Mouse (Mus musculus) embryo, embryonic 10.5 days (tissue): Measurements from ENCODE around the gene Mvb12a.
A peak's percentile ranks its signal among the peaks of the same experiment; 100 is the strongest.

Experiments used
- DNase-seq: peaks from one replicate; pipeline ENCODE4 v3.0.0-alpha.2; 2015; ENCODE audit warnings: low spot score

Mvb12a gene

DNA sequence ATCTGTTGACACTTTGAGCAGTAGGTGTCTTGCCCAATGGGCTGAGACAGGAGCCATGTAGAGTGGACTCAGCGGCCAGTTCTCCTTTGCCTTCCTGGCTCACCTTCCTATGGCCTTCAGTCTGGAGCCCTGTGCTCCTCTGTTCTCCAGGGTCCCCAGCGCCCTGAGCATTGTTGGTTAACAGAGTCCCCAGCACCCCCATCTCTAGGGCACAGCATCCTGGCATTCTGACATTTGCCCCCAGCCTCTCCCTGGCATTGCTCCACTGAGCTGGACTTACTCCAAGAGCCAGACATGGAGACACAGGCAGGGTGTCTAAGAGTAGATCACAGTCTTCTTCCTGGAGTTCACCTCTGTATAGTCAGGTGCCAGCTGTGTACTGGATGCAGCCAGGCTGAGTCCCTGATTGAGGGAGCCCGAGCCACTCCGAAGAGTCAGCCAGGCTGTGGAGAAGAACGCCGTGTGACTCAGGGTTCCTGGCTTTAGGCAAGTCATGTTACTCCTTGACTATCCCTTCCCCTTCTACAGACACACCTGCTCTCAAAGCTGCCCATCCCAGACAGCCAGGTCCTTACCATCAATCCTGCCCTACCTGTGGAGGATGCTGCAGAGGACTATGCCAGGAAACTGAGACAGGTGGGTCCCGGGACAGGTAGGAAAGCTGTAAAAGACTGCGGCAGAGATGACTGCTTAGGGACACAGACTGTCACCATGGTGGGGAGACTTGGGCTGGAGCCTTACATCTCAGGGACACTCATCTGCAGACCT, 51.0 kb downstream of the Mvb12a start:
- no peak for DNase-seq

DNA sequence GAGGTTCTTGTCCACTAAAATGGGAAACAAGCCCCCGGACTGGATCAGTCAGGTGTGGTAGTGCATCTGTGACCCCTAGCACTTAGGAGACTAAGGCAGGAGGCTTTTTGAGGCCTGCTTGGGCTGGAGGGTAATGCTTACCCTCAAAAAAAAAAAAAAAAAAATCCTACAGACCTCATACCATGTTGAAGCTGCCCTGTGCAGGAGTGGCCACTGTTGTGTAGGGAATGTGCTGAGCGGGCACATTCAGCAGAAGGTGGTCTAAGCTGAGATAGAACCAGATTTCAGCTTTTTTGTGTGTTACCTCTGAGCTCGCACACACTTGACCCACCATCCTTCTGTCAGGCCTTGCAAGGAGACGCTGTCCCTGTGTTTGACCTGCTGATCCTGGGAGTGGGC, 51.6 kb downstream of the Mvb12a start:
- no peak for DNase-seq

- peak; percentile 85 for DNase-seq
These were observed 53.1 kb downstream of the Mvb12a start for GRCm38 (mm10) chr8:71595862-71596261.

DNA sequence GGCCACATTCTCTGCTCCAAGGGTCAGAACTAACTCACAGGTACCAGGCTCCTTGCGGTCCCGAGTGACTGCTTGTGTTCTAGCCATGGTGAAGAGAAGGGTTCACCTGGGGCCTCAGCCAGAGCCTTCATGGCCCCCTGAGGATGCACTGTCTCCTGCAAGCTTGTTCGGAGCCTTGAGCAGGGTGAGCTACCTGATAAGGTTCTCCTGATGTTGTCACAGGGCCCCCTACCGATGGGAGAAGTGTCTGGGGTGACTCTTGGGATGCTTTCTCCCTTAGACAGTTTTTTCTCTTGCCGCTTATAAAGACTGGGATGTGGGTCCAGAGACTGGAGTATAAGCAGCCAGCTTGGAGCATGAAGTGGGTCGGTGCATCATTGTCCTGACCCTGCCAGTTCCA, 53.7 kb downstream of the Mvb12a start:
- DNase-seq: no peak

DNA sequence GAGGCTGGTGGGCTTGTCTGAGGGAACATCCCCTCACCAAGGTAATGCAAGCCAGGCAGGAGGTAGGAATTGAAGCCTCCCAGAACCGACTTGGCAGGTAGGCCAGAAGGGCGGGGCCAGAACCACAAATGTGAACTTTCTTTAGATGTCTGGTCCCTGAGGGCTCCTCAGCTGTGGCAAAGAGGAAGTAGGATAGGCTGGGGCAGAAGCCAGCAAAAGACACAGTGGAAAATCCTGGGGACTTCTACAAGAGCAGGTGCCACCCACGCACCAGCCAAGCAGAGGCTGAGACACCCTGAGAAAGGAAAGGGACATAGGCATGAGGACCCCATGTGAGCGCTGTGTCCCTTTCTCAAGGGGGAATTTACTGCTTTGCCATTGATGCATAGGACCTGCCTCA, 54.1 kb downstream of the Mvb12a start:
- no peak for DNase-seq

GRCm38 (mm10) chr8:71597451-71597850, 54.7 kb downstream of the Mvb12a start, which contains the start of gene Fam129c:
TSS of gene Fam129c (plus strand) at chr8:71597648.
- no peak for DNase-seq
